Mouse (Mus musculus): ENCODE data around the gene Ap3m1. TPM values are rescaled to one million over a fixed set of nuclear protein-coding genes. Genes with fewer than 3 reads are reported as not detected.

Gene Ap3m1
- polyA plus RNA-seq, 1 experiment from 2014 or later = 101 TPM

- no peaks in the 10 kb centered on the region for H3K36me3 ChIP-seq (ENCODE audit: control insufficient read depth, insufficient read depth)
- peak overlapping the region; percentile 75 for H3K4me3 ChIP-seq (replicated peaks; ENCODE audit: low read length)
- peaks cover 4% of the 10 kb centered on the region for H3K4me1 ChIP-seq (replicated peaks; ENCODE audit: control insufficient read depth, insufficient read depth, low read length)
- ATAC-seq = peak; percentile 99
- H3K4me2 ChIP-seq (ENCODE audit: low read length) = peak overlapping the region; percentile 77
- H3K9me3 ChIP-seq (ENCODE audit: control insufficient read depth, low read length) = no peaks in the 10 kb centered on the region
- WGBS = under 1% methylated on average over 59 of the region's 59 CpGs
- peak overlapping the region; percentile 48; the same call in 1 of the 2 replicates for H3K27ac ChIP-seq (ENCODE audit: low read length)
- peak overlapping the region; percentile 77 for H3K9ac ChIP-seq (replicated peaks; ENCODE audit: low read depth, low read length)
- no peaks in the 10 kb centered on the region for H3K27me3 ChIP-seq (replicated peaks; ENCODE audit: control insufficient read depth, insufficient read depth, low read length)
These were observed 23.6 kb upstream of the Ap3m1 start for GRCm38 (mm10) chr14:21075751-21076500.

- H3K4me2 ChIP-seq (ENCODE audit: low read length) = no peak overlapping the region
- 63% methylated on average over 11 of the region's 11 CpGs for WGBS
These were observed 22.4 kb upstream of the Ap3m1 start for GRCm38 (mm10) chr14:21074398-21075320.

GRCm38 (mm10) chr14:21073981-21074380, 21.7 kb upstream of the Ap3m1 start:
- WGBS = 74% methylated on average over 3 of the region's 3 CpGs
- H3K9ac ChIP-seq (replicated peaks; ENCODE audit: low read depth, low read length) = no peak overlapping the region
- no peaks in the 10 kb centered on the region for H3K36me3 ChIP-seq (ENCODE audit: control insufficient read depth, insufficient read depth)
- no peak overlapping the region for H3K4me3 ChIP-seq (replicated peaks; ENCODE audit: low read length)
- H3K9me3 ChIP-seq (ENCODE audit: control insufficient read depth, low read length) = no peaks in the 10 kb centered on the region
- no peak for ATAC-seq
- H3K27ac ChIP-seq (ENCODE audit: low read length) = no peak overlapping the region
- no peaks in the 10 kb centered on the region for H3K27me3 ChIP-seq (replicated peaks; ENCODE audit: control insufficient read depth, insufficient read depth, low read length)
- peaks cover 4% of the 10 kb centered on the region for H3K4me1 ChIP-seq (replicated peaks; ENCODE audit: control insufficient read depth, insufficient read depth, low read length)
- no peak overlapping the region for H3K4me2 ChIP-seq (ENCODE audit: low read length)

More at GRCm38 (mm10) chr14:21074398-21075320, 22.4 kb upstream of the Ap3m1 start:
- ATAC-seq = no peak
- no peak overlapping the region for H3K27ac ChIP-seq (ENCODE audit: low read length)
- no peak overlapping the region for H3K9ac ChIP-seq (replicated peaks; ENCODE audit: low read depth, low read length)
- H3K27me3 ChIP-seq (replicated peaks; ENCODE audit: control insufficient read depth, insufficient read depth, low read length) = no peaks in the 10 kb centered on the region
- no peaks in the 10 kb centered on the region for H3K36me3 ChIP-seq (ENCODE audit: control insufficient read depth, insufficient read depth)
- peaks cover 4% of the 10 kb centered on the region for H3K4me1 ChIP-seq (replicated peaks; ENCODE audit: control insufficient read depth, insufficient read depth, low read length)
- no peaks in the 10 kb centered on the region for H3K9me3 ChIP-seq (ENCODE audit: control insufficient read depth, low read length)
- H3K4me3 ChIP-seq (replicated peaks; ENCODE audit: low read length) = no peak overlapping the region

- WGBS = 90% methylated on average over 5 of the region's 5 CpGs
- no peak overlapping the region for H3K4me3 ChIP-seq (replicated peaks; ENCODE audit: low read length)
- no peak for ATAC-seq
These were observed 17.3 kb upstream of the Ap3m1 start for GRCm38 (mm10) chr14:21069594-21069993.

GRCm38 (mm10) chr14:21065490-21066162, 13.3 kb upstream of the Ap3m1 start:
- Histone ChIP-seq H3K4me1 (replicated peaks; ENCODE audit: control insufficient read depth, insufficient read depth, low read length) (no peaks in the 10 kb centered on the region), H3K27me3 (replicated peaks; ENCODE audit: control insufficient read depth, insufficient read depth, low read length) (no peaks in the 10 kb centered on the region), H3K4me3 (replicated peaks; ENCODE audit: low read length) (no peak overlapping the region), H3K9me3 (ENCODE audit: control insufficient read depth, low read length) (no peaks in the 10 kb centered on the region), H3K36me3 (ENCODE audit: control insufficient read depth, insufficient read depth) (no peaks in the 10 kb centered on the region), H3K4me2 (ENCODE audit: low read length) (no peak overlapping the region), H3K9ac (replicated peaks; ENCODE audit: low read depth, low read length) (no peak overlapping the region), H3K27ac (ENCODE audit: low read length) (no peak overlapping the region)
- 82% methylated on average over 8 of the region's 8 CpGs for WGBS
- no peak for ATAC-seq

More at GRCm38 (mm10) chr14:21069594-21069993, 17.3 kb upstream of the Ap3m1 start:
- Histone ChIP-seq H3K9me3 (ENCODE audit: control insufficient read depth, low read length) (no peaks in the 10 kb centered on the region), H3K4me1 (replicated peaks; ENCODE audit: control insufficient read depth, insufficient read depth, low read length) (no peaks in the 10 kb centered on the region), H3K9ac (replicated peaks; ENCODE audit: low read depth, low read length) (no peak overlapping the region), H3K27me3 (replicated peaks; ENCODE audit: control insufficient read depth, insufficient read depth, low read length) (no peaks in the 10 kb centered on the region), H3K36me3 (ENCODE audit: control insufficient read depth, insufficient read depth) (no peaks in the 10 kb centered on the region), H3K4me2 (ENCODE audit: low read length) (no peak overlapping the region), H3K27ac (ENCODE audit: low read length) (no peak overlapping the region)

- H3K4me1 ChIP-seq (replicated peaks; ENCODE audit: control insufficient read depth, insufficient read depth, low read length) = no peaks in the 10 kb centered on the region
- WGBS = 36% methylated on average over 1 of the region's 1 CpGs
- no peaks in the 10 kb centered on the region for H3K27me3 ChIP-seq (replicated peaks; ENCODE audit: control insufficient read depth, insufficient read depth, low read length)
- H3K4me3 ChIP-seq (replicated peaks; ENCODE audit: low read length) = no peak overlapping the region
- no peaks in the 10 kb centered on the region for H3K36me3 ChIP-seq (ENCODE audit: control insufficient read depth, insufficient read depth)
- H3K9me3 ChIP-seq (ENCODE audit: control insufficient read depth, low read length) = no peaks in the 10 kb centered on the region
- no peak overlapping the region for H3K4me2 ChIP-seq (ENCODE audit: low read length)
- no peak overlapping the region for H3K9ac ChIP-seq (replicated peaks; ENCODE audit: low read depth, low read length)
- H3K27ac ChIP-seq (ENCODE audit: low read length) = no peak overlapping the region
- ATAC-seq = no peak
These were observed 12.0 kb upstream of the Ap3m1 start for GRCm38 (mm10) chr14:21064321-21064720.

- H3K4me2 ChIP-seq (ENCODE audit: low read length) = no peak overlapping the region
- 49% methylated on average over 5 of the region's 5 CpGs for WGBS
- ATAC-seq = no peak
These were observed 10.6 kb upstream of the Ap3m1 start for GRCm38 (mm10) chr14:21062766-21063513.

GRCm38 (mm10) chr14:21058972-21059371, 6.7 kb upstream of the Ap3m1 start:
- no peaks in the 10 kb centered on the region for H3K9me3 ChIP-seq (ENCODE audit: control insufficient read depth, low read length)
- H3K4me3 ChIP-seq (replicated peaks; ENCODE audit: low read length) = no peak overlapping the region
- H3K27me3 ChIP-seq (replicated peaks; ENCODE audit: control insufficient read depth, insufficient read depth, low read length) = no peaks in the 10 kb centered on the region
- no peak overlapping the region for H3K27ac ChIP-seq (ENCODE audit: low read length)
- H3K4me1 ChIP-seq (replicated peaks; ENCODE audit: control insufficient read depth, insufficient read depth, low read length) = no peaks in the 10 kb centered on the region
- H3K9ac ChIP-seq (replicated peaks; ENCODE audit: low read depth, low read length) = no peak overlapping the region
- H3K4me2 ChIP-seq (ENCODE audit: low read length) = no peak overlapping the region
- ATAC-seq = no peak
- WGBS = 88% methylated on average over 2 of the region's 2 CpGs
- no peaks in the 10 kb centered on the region for H3K36me3 ChIP-seq (ENCODE audit: control insufficient read depth, insufficient read depth)

More at GRCm38 (mm10) chr14:21062766-21063513, 10.6 kb upstream of the Ap3m1 start:
- Histone ChIP-seq H3K27me3 (replicated peaks; ENCODE audit: control insufficient read depth, insufficient read depth, low read length) (no peaks in the 10 kb centered on the region), H3K27ac (ENCODE audit: low read length) (no peak overlapping the region), H3K36me3 (ENCODE audit: control insufficient read depth, insufficient read depth) (no peaks in the 10 kb centered on the region), H3K4me3 (replicated peaks; ENCODE audit: low read length) (no peak overlapping the region), H3K4me1 (replicated peaks; ENCODE audit: control insufficient read depth, insufficient read depth, low read length) (no peaks in the 10 kb centered on the region), H3K9ac (replicated peaks; ENCODE audit: low read depth, low read length) (no peak overlapping the region), H3K9me3 (ENCODE audit: control insufficient read depth, low read length) (no peaks in the 10 kb centered on the region)

Measured in forebrain, embryonic 16.5 days (tissue).